Mouse (Mus musculus) small intestine, adult 2 months (tissue): Measurements from ENCODE around the gene Vkorc1.

Source experiments
- CTCF ChIP-seq: fragments of 200-500 bp; IDR thresholded peaks from 2 replicates; pipeline ENCODE4 v1.5.1; 2012; ENCODE audit warnings: low read depth, mild to moderate bottlenecking, control low read depth, inconsistent platforms, low read length, moderate library complexity, mixed read lengths; ENCODE audit not compliant: insufficient replicate concordance, insufficient read length; ENCODE audit errors: extremely low read depth
- POLR2A ChIP-seq: fragments of 200-500 bp; IDR thresholded peaks from 2 replicates; pipeline ENCODE4 v1.6.1; 2012; ENCODE audit warnings: low read depth, mild to moderate bottlenecking, control low read depth, inconsistent platforms, low read length, moderate library complexity

GRCm38 (mm10) chr7:127874812-127875626 lies 20.4 kb downstream of the Vkorc1 start:
- TF ChIP-seq POLR2A (no peak), CTCF (no peak)
